Mouse (Mus musculus) erythroblast, embryonic 14.5 days (primary cell): ENCODE data around the gene Lsp1.

Experiments
- GATA1 ChIP-seq: IDR thresholded peaks from 2 replicates; pipeline ENCODE4 v1.6.1; 2012; ENCODE audit warnings: low read length, inconsistent platforms, mixed read lengths
- TAL1 ChIP-seq: IDR thresholded peaks from 3 replicates; pipeline ENCODE4 v1.6.1; 2012; ENCODE audit warnings: low read length, inconsistent platforms, mixed read lengths

DNA sequence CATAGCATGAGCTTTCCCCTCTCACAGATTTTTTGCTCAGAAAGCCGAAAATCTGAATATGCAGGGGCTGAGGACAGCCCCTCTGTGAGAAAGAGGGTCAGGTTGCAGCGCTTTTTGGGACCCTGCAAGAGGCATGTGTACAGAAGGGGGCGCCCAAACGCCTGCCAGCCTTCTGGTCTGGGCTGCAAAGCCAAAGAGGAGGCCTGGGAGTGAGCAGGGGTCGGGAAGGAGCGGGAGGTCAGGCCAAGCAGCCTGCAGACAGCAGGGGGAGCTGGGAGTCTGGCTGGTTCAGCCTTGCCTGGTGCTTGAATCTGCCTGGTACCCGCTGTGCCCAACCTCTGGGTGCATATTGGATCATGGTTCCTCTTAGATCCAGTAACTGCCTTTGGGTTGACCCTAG lies 32.4 kb upstream of the Lsp1 start:
- TF ChIP-seq GATA1 (no peak), TAL1 (no peak)
